Mouse (Mus musculus) intestine, embryonic 15.5 days (tissue): ENCODE results near the gene Pced1a. TPM values are rescaled to one million over a fixed set of nuclear protein-coding genes. Genes with fewer than 3 reads are reported as not detected.
A peak's percentile ranks its signal among the peaks of the same experiment; 100 is the strongest.

Experiments used
- ATAC-seq: fragments of 200-750 bp; cut with Nextera tagmentation; 2 replicates; pipeline ENCODE4 v1.8.0; 2017; ENCODE audit warnings: moderate TSS enrichment, moderate library complexity
- H3K27ac ChIP-seq: fragments of 300-500 bp; sonication (generic); 2 replicates; pipeline ENCODE4 v1.5.1; 2015; ENCODE audit warnings: mild to moderate bottlenecking, inconsistent platforms
- H3K27me3 ChIP-seq: fragments of 300-500 bp; sonication (generic); replicated peaks from 2 replicates; pipeline ENCODE4 v1.6.1; 2015; ENCODE audit warnings: inconsistent platforms
- H3K36me3 ChIP-seq: fragments of 300-500 bp; sonication (generic); 2 replicates; pipeline ENCODE4 v1.6.1; 2015; ENCODE audit warnings: inconsistent platforms
- H3K4me1 ChIP-seq: fragments of 300-500 bp; sonication (generic); replicated peaks from 2 replicates; pipeline ENCODE4 v1.6.1; 2015; ENCODE audit warnings: inconsistent platforms
- H3K4me2 ChIP-seq: fragments of 300-500 bp; sonication (generic); replicated peaks from 2 replicates; pipeline ENCODE4 v1.6.1; 2015; ENCODE audit warnings: mild to moderate bottlenecking, inconsistent platforms
- H3K4me3 ChIP-seq: fragments of 300-500 bp; sonication (generic); replicated peaks from 2 replicates; pipeline ENCODE4 v1.5.1; 2015; ENCODE audit warnings: inconsistent platforms
- H3K9ac ChIP-seq: fragments of 300-500 bp; sonication (generic); 2 replicates; pipeline ENCODE4 v1.6.1; 2015; ENCODE audit warnings: inconsistent platforms
- H3K9me3 ChIP-seq: fragments of 300-500 bp; sonication (generic); 2 replicates; pipeline ENCODE4 v1.6.1; 2016; ENCODE audit warnings: inconsistent platforms
- WGBS: fragments of 180-500 bp; shearing (Covaris S2); methylation state at CpG from one replicate; pipeline ENCODE4 v1.1.7; 2015; 5-methylcytosine and 5-hydroxymethylcytosine counted together
- polyA plus RNA-seq: library from polyadenylated mRNA; unstranded; fragments of >200 nt; fragmentation: Nextera tagmentation; extraction: Ambion mirVana; gene quantifications from 2 replicates; pipeline ENCODE4 v1.2.1, GENCODE M21; 2015

Gene Pced1a
- polyA plus RNA-seq, 1 experiment from 2014 or later: 10.5 TPM

DNA sequence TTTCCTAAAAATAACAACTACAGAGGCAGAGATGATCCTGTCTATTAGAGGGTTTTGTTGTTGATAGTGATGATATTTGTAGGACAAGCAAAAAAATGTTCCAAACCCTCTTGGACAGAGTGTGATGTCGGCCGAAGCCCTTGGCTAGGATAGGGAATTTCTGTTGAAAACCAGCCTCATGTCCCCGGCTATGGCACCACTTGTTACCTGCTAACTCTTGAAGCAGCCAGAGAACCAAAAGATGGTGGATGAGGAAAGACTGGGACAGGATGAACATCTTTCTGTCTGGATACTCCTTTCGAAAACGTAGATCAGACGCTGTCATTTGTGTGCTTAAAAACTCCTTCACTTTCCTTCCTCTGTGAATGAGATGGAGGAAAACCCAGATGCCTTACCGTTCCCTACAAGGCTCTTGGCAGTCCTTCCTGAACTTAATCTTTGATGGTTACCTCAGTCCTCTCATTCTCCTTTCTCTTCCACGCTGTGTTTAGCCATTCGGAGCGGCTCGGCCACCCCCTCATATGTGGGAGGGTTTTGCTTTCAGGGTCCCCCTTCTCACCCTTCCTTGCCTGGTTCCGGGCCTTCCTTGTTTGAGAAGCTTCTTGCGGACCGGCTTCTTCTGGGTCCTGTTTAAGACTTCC, 26.7 kb upstream of the Pced1a start:
- peak overlapping the region; percentile 88 for H3K9ac ChIP-seq
- H3K36me3 ChIP-seq: no peaks in the 10 kb centered on the region
- peak overlapping the region; percentile 95 for H3K4me3 ChIP-seq
- H3K4me2 ChIP-seq: peak overlapping the region; percentile 96
- 63% methylated on average over 14 of the region's 14 CpGs for WGBS
- no peaks in the 10 kb centered on the region for H3K9me3 ChIP-seq
- no peak overlapping the region for H3K27ac ChIP-seq
- no peaks in the 10 kb centered on the region for H3K27me3 ChIP-seq
- no peak for ATAC-seq
- H3K4me1 ChIP-seq: peaks cover 14% of the 10 kb centered on the region

DNA sequence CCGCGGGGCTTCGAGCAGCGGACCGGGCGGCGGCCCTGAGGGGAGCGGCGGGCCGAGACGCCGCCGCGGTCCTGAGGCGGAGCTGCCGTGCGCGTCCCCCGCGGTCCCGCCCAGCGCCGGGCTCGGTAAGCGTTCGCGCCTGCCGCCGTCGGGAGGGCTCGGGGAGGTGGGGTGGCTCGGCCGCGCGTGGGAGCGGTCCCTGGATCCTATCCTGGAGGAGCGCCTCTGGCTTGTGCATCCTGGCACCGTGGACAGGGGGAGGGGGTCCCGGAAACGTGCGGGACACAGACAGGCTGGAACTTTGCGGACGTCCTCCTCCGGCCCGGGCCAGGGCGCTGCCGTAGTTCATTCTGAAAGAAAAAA, 25.9 kb upstream of the Pced1a start:
- under 1% methylated on average over 37 of the region's 47 CpGs for WGBS
- peak overlapping the region; percentile 83 for H3K27ac ChIP-seq
- peak overlapping the region; percentile 88 for H3K9ac ChIP-seq
- H3K4me1 ChIP-seq: peaks cover 14% of the 10 kb centered on the region
- no peaks in the 10 kb centered on the region for H3K36me3 ChIP-seq
- H3K9me3 ChIP-seq: no peaks in the 10 kb centered on the region
- peak overlapping the region; percentile 96 for H3K4me2 ChIP-seq
- peak overlapping the region; percentile 95 for H3K4me3 ChIP-seq
- peak; percentile 94 for ATAC-seq
- H3K27me3 ChIP-seq: no peaks in the 10 kb centered on the region

DNA sequence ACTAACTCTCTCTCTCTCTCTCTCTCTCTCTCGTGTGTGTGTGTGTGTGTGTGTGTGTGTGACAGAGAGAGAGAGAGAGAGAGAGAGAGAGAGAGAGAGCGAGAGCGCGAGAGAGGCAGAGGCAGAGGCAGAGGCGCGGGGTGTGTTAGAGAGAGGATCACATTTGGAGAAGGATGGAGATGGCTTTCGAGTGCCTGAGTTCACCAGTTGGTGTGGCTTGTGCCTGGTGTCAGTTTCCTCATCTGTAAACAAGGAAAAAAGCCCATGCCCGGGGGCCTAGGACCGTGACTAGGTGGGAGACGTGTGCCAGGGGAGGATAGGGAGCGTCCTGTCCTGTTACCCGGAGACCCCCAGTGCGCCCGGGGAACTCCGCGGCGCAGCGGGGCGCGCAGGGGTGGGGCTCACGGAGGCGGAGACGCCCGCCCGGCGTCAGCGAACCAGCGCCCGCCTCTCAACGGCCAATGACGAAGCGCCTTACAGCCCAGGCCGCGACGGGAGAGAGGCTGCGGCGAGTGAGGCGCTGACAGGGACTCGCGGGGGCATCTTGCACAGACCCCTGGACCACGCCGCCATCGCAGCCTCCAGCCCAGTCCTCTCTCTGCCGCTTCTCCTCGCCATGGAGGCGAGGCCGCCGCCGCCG, 25.4 kb upstream of the Pced1a start, which contains the start of gene Ptpra:
Ptpra (plus strand) TSS at position 485 of the 640 bp plus-strand sequence.
- Histone ChIP-seq H3K4me3 (peak within 1 kb of the TSS; percentile 95), H3K36me3 (no peaks in the 10 kb centered on the region), H3K4me2 (peak within 1 kb of the TSS; percentile 96), H3K27me3 (no peaks in the 10 kb centered on the region), H3K27ac (peak within 1 kb of the TSS; percentile 83), H3K9ac (peak within 1 kb of the TSS; percentile 88), H3K4me1 (peaks cover 14% of the 10 kb centered on the region), H3K9me3 (no peaks in the 10 kb centered on the region)
- WGBS: 0% methylated on average over 50 of the region's 50 CpGs
- ATAC-seq: peak; percentile 99

DNA sequence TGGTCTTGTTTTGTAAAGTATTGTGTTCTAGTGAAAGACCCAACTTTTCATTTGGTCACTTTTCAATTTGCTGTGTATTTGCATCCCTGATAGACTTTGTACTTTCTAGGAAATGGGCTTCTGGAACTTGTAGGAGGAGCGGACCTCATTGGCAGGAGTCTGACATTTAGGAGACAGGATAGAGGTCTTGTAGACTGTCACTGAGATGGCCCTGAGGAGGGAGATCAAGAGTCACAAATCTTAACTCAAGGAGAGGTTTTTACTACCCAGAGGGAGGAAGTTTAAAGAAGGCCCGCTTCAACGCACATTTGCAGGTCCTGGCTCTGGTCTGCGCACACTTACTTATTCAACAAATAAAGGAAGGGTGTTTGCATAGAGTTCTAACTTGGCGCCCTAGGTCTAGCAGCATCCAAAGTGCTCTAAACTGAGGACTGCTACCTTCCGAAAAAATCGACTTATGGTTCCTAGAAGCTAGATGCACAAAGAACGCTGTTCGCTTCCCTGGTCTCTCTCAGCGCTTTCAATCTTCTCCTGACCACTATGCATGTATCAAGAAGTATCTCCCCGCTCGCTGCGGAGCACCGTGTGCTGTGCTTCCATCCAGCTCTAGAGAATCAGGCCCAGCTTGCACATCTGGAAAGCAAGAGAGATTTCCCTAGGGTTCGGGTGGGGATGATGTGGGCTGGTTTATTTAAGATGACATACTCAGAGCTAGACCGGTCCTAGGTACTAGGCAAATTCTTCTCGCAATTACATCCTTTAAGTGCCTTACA, 24.7 kb upstream of the Pced1a start:
- H3K4me2 ChIP-seq: peak overlapping the region; percentile 96
- 5% methylated on average over 17 of the region's 17 CpGs for WGBS
- H3K4me1 ChIP-seq: peaks cover 14% of the 10 kb centered on the region
- H3K27ac ChIP-seq: no peak overlapping the region; the same call in 1 of the 2 replicates
- H3K9me3 ChIP-seq: no peaks in the 10 kb centered on the region
- 0 out of 2 replicates have a peak, but pooled peaks cover 2% of the 10 kb centered on the region for H3K36me3 ChIP-seq
- peak; percentile 7; the same call in 1 of the 2 replicates for ATAC-seq
- no peaks in the 10 kb centered on the region for H3K27me3 ChIP-seq
- H3K4me3 ChIP-seq: peak overlapping the region; percentile 95
- H3K9ac ChIP-seq: peak overlapping the region; percentile 88

DNA sequence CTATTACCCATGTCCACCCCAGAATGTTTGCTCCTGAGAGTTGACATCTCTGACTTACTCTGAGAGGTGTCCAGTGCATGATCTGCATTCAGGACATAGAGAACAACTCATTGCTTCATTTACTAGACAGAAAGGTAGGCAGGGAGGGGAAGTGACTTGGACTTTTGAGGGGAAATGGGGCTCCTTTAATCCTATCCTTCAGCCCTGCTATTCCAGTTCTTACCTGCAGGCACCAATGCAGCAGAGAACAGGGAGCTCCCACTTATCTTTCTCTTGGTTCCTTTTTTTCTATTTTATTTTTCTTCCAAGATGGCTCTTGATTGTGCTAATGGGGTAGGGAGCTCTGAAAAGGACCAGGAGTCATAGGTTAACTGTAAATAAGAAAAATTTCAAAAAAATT, 23.9 kb upstream of the Pced1a start:
- no peaks in the 10 kb centered on the region for H3K9me3 ChIP-seq
- no peaks in the 10 kb centered on the region for H3K27me3 ChIP-seq
- peaks cover 14% of the 10 kb centered on the region for H3K4me1 ChIP-seq
- ATAC-seq: no peak
- no peak overlapping the region for H3K27ac ChIP-seq
- H3K36me3 ChIP-seq: peaks cover 7% of the 10 kb centered on the region; the same call in 1 of the 2 replicates
- no peak overlapping the region for H3K4me3 ChIP-seq
- H3K9ac ChIP-seq: no peak overlapping the region
- no peak overlapping the region for H3K4me2 ChIP-seq

DNA sequence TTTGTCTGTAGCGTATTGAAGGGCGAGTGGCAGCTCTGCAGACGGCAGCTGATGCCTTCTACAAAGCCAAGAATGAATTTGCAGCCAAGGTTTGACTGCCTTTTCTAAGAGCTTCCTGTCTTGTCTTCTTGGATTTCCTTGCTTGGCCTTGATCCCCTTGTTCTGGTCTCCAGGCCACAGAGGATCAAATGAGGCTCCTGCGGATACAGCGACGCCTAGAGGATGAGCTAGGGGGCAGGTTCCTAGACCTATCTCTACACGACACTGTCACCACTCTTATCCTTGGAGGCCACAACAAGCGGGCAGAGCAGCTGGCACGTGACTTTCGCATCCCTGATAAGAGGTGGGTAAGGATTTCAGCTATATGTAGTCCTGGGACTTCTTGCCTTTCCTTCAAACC, 17.7 kb upstream of the Pced1a start:
- Histone ChIP-seq H3K9ac (no peak overlapping the region), H3K9me3 (no peaks in the 10 kb centered on the region), H3K4me3 (no peak overlapping the region), H3K36me3 (peaks cover 56% of the 10 kb centered on the region), H3K4me1 (no peaks in the 10 kb centered on the region), H3K4me2 (no peak overlapping the region), H3K27me3 (no peaks in the 10 kb centered on the region), H3K27ac (no peak overlapping the region)
- 89% methylated on average over 10 of the region's 10 CpGs for WGBS
- ATAC-seq: no peak

DNA sequence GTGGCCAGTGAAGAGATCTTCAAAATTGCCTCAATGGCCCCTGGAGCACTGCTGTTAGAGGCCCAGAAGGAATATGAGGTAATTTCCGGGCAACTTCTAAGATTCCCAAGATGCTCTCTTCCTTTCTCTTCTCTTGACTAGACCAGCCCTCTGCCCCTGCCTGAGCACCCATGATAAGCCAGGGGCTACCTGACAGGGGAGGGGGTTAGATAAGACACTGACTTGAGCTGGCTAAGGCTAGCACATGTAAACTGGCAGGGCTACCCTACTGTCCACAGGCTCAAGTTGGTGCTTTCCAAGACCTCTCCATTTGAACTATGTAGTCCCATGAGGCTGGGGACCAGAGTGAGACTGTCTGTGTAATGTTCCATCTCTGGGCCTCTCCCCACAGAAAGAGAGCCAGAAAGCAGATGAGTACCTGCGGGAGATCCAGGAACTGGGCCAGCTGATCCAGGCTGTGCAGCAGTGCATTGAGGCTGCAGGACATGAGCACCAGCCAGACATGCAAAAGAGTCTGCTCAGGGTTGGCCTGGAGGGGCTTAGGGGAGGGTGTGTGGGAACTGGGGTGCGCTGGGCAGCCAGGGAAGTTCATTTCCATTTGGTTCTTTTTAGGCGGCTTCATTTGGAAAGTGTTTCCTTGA, 15.5 kb upstream of the Pced1a start:
- Histone ChIP-seq H3K9me3 (no peaks in the 10 kb centered on the region), H3K4me2 (no peak overlapping the region), H3K4me3 (no peak overlapping the region), H3K27ac (no peak overlapping the region), H3K36me3 (peaks cover 56% of the 10 kb centered on the region), H3K27me3 (no peaks in the 10 kb centered on the region), H3K9ac (no peak overlapping the region), H3K4me1 (no peaks in the 10 kb centered on the region)
- WGBS: 92% methylated on average over 4 of the region's 4 CpGs
- no peak for ATAC-seq

DNA sequence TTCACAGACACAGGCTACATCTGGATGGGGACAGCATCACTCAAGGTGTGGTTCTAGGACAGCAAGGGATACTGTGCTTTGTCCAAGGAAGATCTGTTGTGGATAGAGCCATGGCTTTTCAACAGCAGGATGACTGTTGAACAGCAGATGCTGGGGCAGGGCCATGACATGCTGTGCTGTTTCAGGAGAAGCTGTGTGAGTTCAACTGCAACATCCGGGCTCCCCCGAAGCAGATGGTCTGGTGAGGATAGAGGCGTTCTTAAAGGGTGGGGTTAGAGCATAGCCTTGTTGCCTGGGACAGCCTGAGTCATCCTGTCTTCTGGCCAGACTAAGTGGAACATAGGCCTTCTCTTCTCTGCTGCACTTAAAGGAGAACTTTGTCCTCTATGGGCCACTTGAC, 14.4 kb upstream of the Pced1a start:
- Histone ChIP-seq H3K4me2 (no peak overlapping the region), H3K4me1 (no peaks in the 10 kb centered on the region), H3K4me3 (no peak overlapping the region), H3K9me3 (no peaks in the 10 kb centered on the region), H3K9ac (no peak overlapping the region), H3K27me3 (no peaks in the 10 kb centered on the region), H3K27ac (no peak overlapping the region), H3K36me3 (peaks cover 50% of the 10 kb centered on the region)
- ATAC-seq: no peak
- 96% methylated on average over 3 of the region's 3 CpGs for WGBS

DNA sequence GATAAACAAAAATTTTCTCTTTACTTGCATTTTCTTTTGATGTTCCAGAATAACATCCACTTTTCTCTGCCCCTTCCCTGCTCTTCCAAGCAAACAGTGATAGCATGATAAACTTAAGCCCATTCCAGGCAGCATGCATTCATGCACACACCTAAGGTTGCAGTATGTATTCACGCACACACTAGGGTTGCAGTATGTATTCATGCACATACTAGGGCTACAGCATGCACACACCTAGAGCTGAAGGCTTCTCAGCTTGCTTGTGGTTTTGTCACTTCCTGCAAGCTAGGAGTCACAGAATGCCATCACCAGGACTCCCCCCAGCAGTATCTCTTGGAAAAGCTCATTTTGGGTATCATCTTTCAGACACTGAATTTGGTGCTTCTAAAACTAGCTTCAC, 12.3 kb upstream of the Pced1a start:
- H3K4me3 ChIP-seq: no peak overlapping the region
- H3K36me3 ChIP-seq: peaks cover 33% of the 10 kb centered on the region
- H3K27ac ChIP-seq: no peak overlapping the region
- no peak for ATAC-seq
- H3K4me1 ChIP-seq: no peaks in the 10 kb centered on the region
- H3K9ac ChIP-seq: no peak overlapping the region
- WGBS: 93% methylated on average over 1 of the region's 1 CpGs
- H3K27me3 ChIP-seq: no peaks in the 10 kb centered on the region
- H3K4me2 ChIP-seq: no peak overlapping the region
- no peaks in the 10 kb centered on the region for H3K9me3 ChIP-seq

DNA sequence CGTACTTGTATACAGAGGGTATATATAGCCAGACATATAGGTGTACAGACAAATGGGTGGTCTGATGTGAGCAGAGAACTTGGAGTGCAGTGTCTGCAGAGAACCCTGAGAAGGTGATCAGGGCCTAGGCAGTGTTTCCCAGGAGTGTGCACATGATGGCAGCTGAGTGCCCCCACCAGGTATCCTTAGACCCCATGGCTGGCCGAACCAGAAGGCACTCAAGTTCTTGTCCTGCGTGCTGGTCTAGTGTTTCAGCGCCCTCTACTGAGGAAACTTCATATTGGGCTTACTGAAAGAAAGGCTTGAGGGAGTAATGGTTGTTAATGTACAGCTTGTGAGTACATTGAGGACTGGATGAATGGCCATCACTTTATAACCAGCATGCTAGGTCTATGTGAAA, 8.7 kb upstream of the Pced1a start:
- no peak overlapping the region for H3K4me3 ChIP-seq
- no peaks in the 10 kb centered on the region for H3K27me3 ChIP-seq
- no peak overlapping the region for H3K4me2 ChIP-seq
- ATAC-seq: peak; percentile 59
- H3K36me3 ChIP-seq: peaks cover 3% of the 10 kb centered on the region; the same call in 1 of the 2 replicates
- H3K9ac ChIP-seq: no peak overlapping the region
- H3K4me1 ChIP-seq: no peaks in the 10 kb centered on the region
- H3K27ac ChIP-seq: no peak overlapping the region
- no peaks in the 10 kb centered on the region for H3K9me3 ChIP-seq
- 19% methylated on average over 4 of the region's 4 CpGs for WGBS

DNA sequence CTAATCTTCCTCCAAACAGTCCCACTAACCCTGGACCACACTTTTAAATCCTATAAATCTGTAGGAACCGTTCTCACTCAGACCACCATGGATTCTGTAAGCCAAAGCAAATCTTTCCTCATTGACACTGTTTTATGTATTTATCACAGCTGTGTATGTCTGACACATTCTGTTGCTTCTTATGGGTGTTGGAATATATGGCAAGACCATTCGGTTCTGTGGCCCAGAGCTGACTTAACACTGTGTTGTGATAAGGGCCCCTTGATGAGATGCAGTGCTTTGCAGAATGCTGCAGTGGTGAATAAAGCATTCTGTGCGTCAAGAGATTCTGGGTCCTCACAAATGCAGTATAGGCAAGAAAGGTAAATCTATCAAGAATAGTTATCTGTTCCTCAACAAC, 7.7 kb upstream of the Pced1a start:
- ATAC-seq: no peak
- 76% methylated on average over 3 of the region's 3 CpGs for WGBS

DNA sequence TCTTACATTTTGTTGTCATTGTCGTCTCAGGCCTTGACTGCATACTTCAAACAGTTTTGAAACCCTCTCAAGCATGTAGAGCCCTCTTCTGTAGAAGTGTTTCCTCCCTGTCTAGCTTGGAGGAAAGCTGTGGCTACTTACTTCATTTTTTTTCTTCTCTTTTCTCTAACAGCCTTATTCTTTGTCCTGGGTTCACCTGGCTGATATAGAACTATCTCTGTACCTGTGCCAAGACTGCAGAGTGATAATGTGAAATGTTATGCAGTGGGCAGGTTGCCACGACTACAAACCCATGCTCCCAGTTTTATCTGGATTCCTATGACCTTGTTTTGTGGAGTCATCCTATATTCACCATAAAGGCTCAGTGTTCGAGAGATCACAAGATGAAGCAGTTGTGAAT, 6.0 kb upstream of the Pced1a start:
- no peaks in the 10 kb centered on the region for H3K4me1 ChIP-seq
- H3K27ac ChIP-seq: no peak overlapping the region
- no peaks in the 10 kb centered on the region for H3K27me3 ChIP-seq
- no peak overlapping the region for H3K9ac ChIP-seq
- H3K4me2 ChIP-seq: no peak overlapping the region
- no peak overlapping the region for H3K4me3 ChIP-seq
- no peak for ATAC-seq
- H3K9me3 ChIP-seq: no peaks in the 10 kb centered on the region
- no peaks in the 10 kb centered on the region for H3K36me3 ChIP-seq
- 86% methylated on average over 3 of the region's 3 CpGs for WGBS

More for the DNA sequence above, 7.7 kb upstream of the Pced1a start:
- no peak overlapping the region for H3K9ac ChIP-seq
- no peaks in the 10 kb centered on the region for H3K27me3 ChIP-seq
- no peak overlapping the region for H3K4me2 ChIP-seq
- H3K9me3 ChIP-seq: no peaks in the 10 kb centered on the region
- no peaks in the 10 kb centered on the region for H3K4me1 ChIP-seq
- H3K4me3 ChIP-seq: no peak overlapping the region
- no peaks in the 10 kb centered on the region for H3K36me3 ChIP-seq
- no peak overlapping the region for H3K27ac ChIP-seq
